Mouse (Mus musculus) layer of hippocampus, adult 18-20 months (tissue): ENCODE measurements around the gene Tmem167. TPM values are rescaled to one million over a fixed set of nuclear protein-coding genes. Genes with fewer than 3 reads are reported as not detected.
"Not testable (repeated sequence)": the region's sequence is repeated elsewhere in the genome, so short reads cannot be mapped to it uniquely, and the experiment has no call there.

ENCODE experiments used
- DNase-seq, 2 experiments: peaks; one replicate each; pipeline ENCODE4 v3.0.0; 2022; ENCODE audit warnings: low spot score in 2 of 2
- long read RNA-seq: library from polyadenylated mRNA; stranded (forward); transcript quantifications from one replicate; pipeline ENCODE4 v2.0.0, GENCODE M21; 2021
- total RNA-seq, 2 experiments: library from RNA; stranded (reverse); gene quantifications; 2 replicates each; pipeline ENCODE4 v1.2.3; 2021

Gene Tmem167
- 10 to 100 TPM; 20.5 to 20.8 TPM for total RNA-seq
- long read RNA-seq, full-length matches to known transcripts, result 59 of 64 reads
- long read RNA-seq, partial matches to known transcripts, result 2 of 64 reads
- long read RNA-seq, other reads (novel, unspliced or antisense), result 3 of 64 reads

GRCm38 (mm10) chr13:90088962-90089824, at the start of gene Tmem167, which contains the start of gene Xrcc4:
TSS of gene Tmem167 (plus strand) at chr13:90089123.
TSS of gene Xrcc4 (minus strand) at chr13:90089608.
- peak; percentile 97 to 99 for DNase-seq

- DNase-seq, result no peak
Observed at GRCm38 (mm10) chr13:90039613-90040012, 49.3 kb upstream of the Tmem167 start.

- DNase-seq, result no peak
Observed at GRCm38 (mm10) chr13:90051735-90052134, 37.2 kb upstream of the Tmem167 start.

GRCm38 (mm10) chr13:90052408-90052807, 36.5 kb upstream of the Tmem167 start:
- DNase-seq, result no peak

GRCm38 (mm10) chr13:90061877-90062276, 27.0 kb upstream of the Tmem167 start:
- DNase-seq, result no peak

- no peak for DNase-seq
Observed at GRCm38 (mm10) chr13:90089825-90090183, 881 bp downstream of the Tmem167 start.

GRCm38 (mm10) chr13:90101514-90101913, 12.6 kb downstream of the Tmem167 start:
- no peak for DNase-seq

- peak in 1 of 2 experiments; percentile 11 for DNase-seq
Observed at GRCm38 (mm10) chr13:90106139-90106538, 17.2 kb downstream of the Tmem167 start.

- DNase-seq, result not testable (repeated sequence)
Observed at GRCm38 (mm10) chr13:90108746-90109145, 19.8 kb downstream of the Tmem167 start.

- no peak for DNase-seq
Observed at GRCm38 (mm10) chr13:90111681-90112080, 22.8 kb downstream of the Tmem167 start.

- DNase-seq, result peak in 1 of 2 experiments; percentile 47
Observed at GRCm38 (mm10) chr13:90136156-90136910, 47.4 kb downstream of the Tmem167 start.

- no peak for DNase-seq
Observed at GRCm38 (mm10) chr13:90141681-90142080, 52.8 kb downstream of the Tmem167 start.

GRCm38 (mm10) chr13:90143245-90143644, 54.3 kb downstream of the Tmem167 start:
- DNase-seq, result no peak

- no peak for DNase-seq
Observed at GRCm38 (mm10) chr13:90151881-90152280, 63.0 kb downstream of the Tmem167 start.

- DNase-seq, result no peak
Observed at GRCm38 (mm10) chr13:90152536-90153273, 63.8 kb downstream of the Tmem167 start.

GRCm38 (mm10) chr13:90164147-90164546, 75.2 kb downstream of the Tmem167 start:
- no peak for DNase-seq

- no peak for DNase-seq
Observed at GRCm38 (mm10) chr13:90167044-90167443, 78.1 kb downstream of the Tmem167 start.

GRCm38 (mm10) chr13:90170100-90170781, 81.3 kb downstream of the Tmem167 start:
- no peak for DNase-seq

GRCm38 (mm10) chr13:90170782-90171179, 81.9 kb downstream of the Tmem167 start:
- DNase-seq, result no peak

- DNase-seq, result no peak
Observed at GRCm38 (mm10) chr13:90171390-90171789, 82.5 kb downstream of the Tmem167 start.

- no peak for DNase-seq
Observed at GRCm38 (mm10) chr13:90175662-90176061, 86.7 kb downstream of the Tmem167 start.
